Mouse (Mus musculus) cerebellum, adult (tissue): ENCODE data around the gene Akap8.

ENCODE experiments used
- ATAC-seq: cut with Nextera tagmentation; 2 replicates; pipeline ENCODE4 v1.9.2; 2017; ENCODE audit warnings: mild to moderate bottlenecking, moderate library complexity, mixed read lengths; ENCODE audit not compliant: insufficient number of reproducible peaks, low FRiP score, low TSS enrichment

The Akap8 gene

GRCm38 (mm10) chr17:32349851-32350381, 28.9 kb upstream of the Akap8 start:
- no peak for ATAC-seq

GRCm38 (mm10) chr17:32349037-32349732, 28.1 kb upstream of the Akap8 start:
- no peak for ATAC-seq

GRCm38 (mm10) chr17:32348406-32348805, 27.4 kb upstream of the Akap8 start:
- no peak for ATAC-seq

GRCm38 (mm10) chr17:32341102-32341501, 20.1 kb upstream of the Akap8 start:
- ATAC-seq: no peak

- no peak for ATAC-seq
Measured at GRCm38 (mm10) chr17:32340110-32340509, 19.1 kb upstream of the Akap8 start.

GRCm38 (mm10) chr17:32335869-32336268, 14.8 kb upstream of the Akap8 start:
- no peak for ATAC-seq

- ATAC-seq: no peak
Measured at GRCm38 (mm10) chr17:32334921-32335320, 13.9 kb upstream of the Akap8 start.

GRCm38 (mm10) chr17:32333675-32334303, 12.8 kb upstream of the Akap8 start:
- ATAC-seq: no peak

- no peak for ATAC-seq
Measured at GRCm38 (mm10) chr17:32327501-32327900, 6.5 kb upstream of the Akap8 start.

GRCm38 (mm10) chr17:32322809-32323208, 1.8 kb upstream of the Akap8 start:
- no peak for ATAC-seq

- ATAC-seq: no peak
Measured at GRCm38 (mm10) chr17:32321836-32322235, 798 bp upstream of the Akap8 start.

- ATAC-seq: peak; percentile 60; the same call in 1 of the 2 replicates
Measured at GRCm38 (mm10) chr17:32321390-32321734, 324 bp upstream of the Akap8 start.

- ATAC-seq: no peak
Measured at GRCm38 (mm10) chr17:32319950-32320349, 1.1 kb downstream of the Akap8 start.

GRCm38 (mm10) chr17:32317708-32318107, 3.3 kb downstream of the Akap8 start:
- ATAC-seq: no peak

GRCm38 (mm10) chr17:32317032-32317431, 4.0 kb downstream of the Akap8 start:
- no peak for ATAC-seq

- no peak for ATAC-seq
Measured at GRCm38 (mm10) chr17:32315560-32315959, 5.5 kb downstream of the Akap8 start.

- ATAC-seq: no peak
Measured at GRCm38 (mm10) chr17:32313892-32314291, 7.1 kb downstream of the Akap8 start.

- no peak for ATAC-seq
Measured at GRCm38 (mm10) chr17:32312801-32313200, 8.2 kb downstream of the Akap8 start.

GRCm38 (mm10) chr17:32307963-32308362, 13.1 kb downstream of the Akap8 start:
- no peak for ATAC-seq

GRCm38 (mm10) chr17:32298125-32298524, 22.9 kb downstream of the Akap8 start:
- ATAC-seq: no peak

- ATAC-seq: no peak
Measured at GRCm38 (mm10) chr17:32295901-32296300, 25.1 kb downstream of the Akap8 start.

GRCm38 (mm10) chr17:32295160-32295559, 25.9 kb downstream of the Akap8 start:
- no peak for ATAC-seq
